Mouse (Mus musculus) ES-Bruce4 (cell line): ENCODE results near the gene Ccdc136.

Experiments
- EP300 ChIP-seq: IDR thresholded peaks from 2 replicates; pipeline ENCODE4 v1.6.1; 2011; ENCODE audit warnings: low read depth, low read length; ENCODE audit not compliant: insufficient read depth
- POLR2A ChIP-seq: IDR thresholded peaks from one replicate; pipeline ENCODE4 v1.8.1; 2011; ENCODE audit warnings: low read length; ENCODE audit not compliant: insufficient read depth

GRCm38 (mm10) chr6:29420596-29420995 lies 24.5 kb downstream of the Ccdc136 start:
- no peak for TF ChIP-seq POLR2A
- TF ChIP-seq EP300 = no peak
